Mouse (Mus musculus) heart, adult 9 months (tissue): Measurements from ENCODE around the gene Rimklb.
A peak's percentile ranks its signal among the peaks of the same experiment; 100 is the strongest.
"Not testable (repeated sequence)": the region's sequence is repeated elsewhere in the genome, so short reads cannot be mapped to it uniquely, and the experiment has no call there.

ENCODE experiments used
- DNase-seq, 2 experiments: peaks; one replicate each; pipeline ENCODE4 v3.0.0; 2022; ENCODE audit warnings: low spot score in 2 of 2

Rimklb gene

GRCm38 (mm10) chr6:122496501-122496900, 2.1 kb downstream of the Rimklb start:
- DNase-seq, result peak; percentile 11 to 22

DNA sequence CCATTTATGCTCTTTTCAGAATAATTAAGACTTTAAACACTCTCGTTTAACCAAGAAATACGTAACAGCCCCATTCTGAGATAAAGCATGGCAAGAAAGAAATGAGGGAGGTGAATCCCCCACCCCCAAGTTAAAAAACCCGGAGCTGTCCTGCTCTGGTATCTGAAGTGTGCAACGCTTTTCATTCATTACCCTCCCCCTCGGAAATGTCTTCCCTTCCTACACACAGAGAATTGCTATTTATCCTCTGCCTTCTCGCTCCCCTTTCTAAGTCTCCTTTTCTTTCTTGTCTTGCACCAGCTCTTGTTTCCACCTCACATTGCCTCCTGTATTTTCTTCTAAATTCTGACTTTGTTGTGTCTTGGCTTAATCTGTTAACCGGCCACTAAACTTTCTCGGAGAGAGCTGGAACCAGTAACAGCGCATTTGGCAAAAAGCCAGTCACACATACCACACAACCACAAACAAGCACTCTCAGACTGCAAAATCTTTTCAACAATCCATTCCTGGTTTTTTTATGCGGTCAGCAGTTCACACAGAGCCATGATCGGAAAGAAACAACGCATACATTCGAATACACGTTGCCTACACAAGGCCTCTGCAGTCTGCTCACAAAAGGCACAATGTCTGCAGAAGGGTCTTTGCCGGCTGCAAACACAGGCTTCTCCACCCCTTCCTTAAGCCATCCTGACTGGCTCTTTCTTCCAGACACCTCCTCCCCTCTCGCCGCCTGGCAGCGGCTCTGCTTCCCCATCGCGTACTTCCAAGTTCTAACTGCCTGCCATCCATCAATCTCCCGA, 3.3 kb downstream of the Rimklb start:
- peak; percentile 23 to 38 for DNase-seq

DNA sequence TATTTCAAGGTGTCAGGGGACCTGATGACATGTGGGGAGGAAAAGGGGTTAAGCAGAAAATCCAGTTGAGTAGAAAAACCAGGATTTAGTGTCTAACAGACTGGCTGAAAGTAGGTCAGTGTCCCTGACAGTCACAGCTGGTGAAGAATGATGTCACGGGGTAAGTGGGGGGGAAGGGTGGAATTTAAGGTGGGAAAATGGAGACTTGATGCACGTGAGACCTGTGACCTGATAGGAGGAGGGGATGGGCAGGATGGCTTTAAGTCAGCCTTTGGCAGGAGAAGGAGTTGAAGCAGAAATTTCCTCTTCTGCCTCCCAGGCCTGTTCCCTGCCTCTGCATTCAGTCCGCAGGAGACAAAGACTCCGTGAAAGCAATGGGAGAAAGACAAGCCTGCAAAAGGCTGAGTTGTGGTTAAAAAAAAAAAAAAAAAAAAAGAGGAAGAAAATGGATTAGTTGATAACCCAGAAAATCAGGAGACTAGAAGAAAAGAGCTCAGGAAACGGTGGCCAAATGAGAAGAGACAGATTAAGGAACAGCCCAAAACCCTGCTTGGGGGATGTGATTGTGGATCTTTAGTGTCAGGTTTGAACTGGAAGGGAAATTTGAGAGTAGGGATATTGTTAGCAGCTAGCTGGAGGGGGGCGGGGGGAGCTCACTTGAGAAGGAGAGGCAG, 4.6 kb downstream of the Rimklb start:
- DNase-seq, result no peak

GRCm38 (mm10) chr6:122492479-122492878, 6.1 kb downstream of the Rimklb start:
- DNase-seq, result no peak

DNA sequence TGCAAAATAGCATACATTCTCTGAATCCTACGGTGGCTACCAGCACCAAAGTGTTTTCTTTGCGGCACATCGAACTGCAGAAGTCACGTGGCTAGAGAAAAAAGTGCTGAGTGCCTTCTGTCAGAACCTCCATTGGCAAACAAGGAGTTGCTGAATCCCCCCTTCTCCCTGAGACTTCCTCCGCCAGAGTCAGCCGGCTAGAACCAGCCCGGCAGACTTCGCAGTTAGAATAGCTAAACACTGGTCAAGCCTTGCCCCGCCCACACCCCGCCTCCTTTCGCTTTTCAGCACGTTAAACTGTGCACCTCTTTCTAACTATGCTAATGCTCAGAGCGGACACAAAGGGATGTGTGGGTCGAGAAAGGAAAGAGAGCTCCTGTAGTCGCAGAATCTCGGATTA, 7.0 kb downstream of the Rimklb start:
- DNase-seq, result peak; percentile 53 to 61

GRCm38 (mm10) chr6:122490929-122491512, 7.5 kb downstream of the Rimklb start:
- DNase-seq, result no peak

DNA sequence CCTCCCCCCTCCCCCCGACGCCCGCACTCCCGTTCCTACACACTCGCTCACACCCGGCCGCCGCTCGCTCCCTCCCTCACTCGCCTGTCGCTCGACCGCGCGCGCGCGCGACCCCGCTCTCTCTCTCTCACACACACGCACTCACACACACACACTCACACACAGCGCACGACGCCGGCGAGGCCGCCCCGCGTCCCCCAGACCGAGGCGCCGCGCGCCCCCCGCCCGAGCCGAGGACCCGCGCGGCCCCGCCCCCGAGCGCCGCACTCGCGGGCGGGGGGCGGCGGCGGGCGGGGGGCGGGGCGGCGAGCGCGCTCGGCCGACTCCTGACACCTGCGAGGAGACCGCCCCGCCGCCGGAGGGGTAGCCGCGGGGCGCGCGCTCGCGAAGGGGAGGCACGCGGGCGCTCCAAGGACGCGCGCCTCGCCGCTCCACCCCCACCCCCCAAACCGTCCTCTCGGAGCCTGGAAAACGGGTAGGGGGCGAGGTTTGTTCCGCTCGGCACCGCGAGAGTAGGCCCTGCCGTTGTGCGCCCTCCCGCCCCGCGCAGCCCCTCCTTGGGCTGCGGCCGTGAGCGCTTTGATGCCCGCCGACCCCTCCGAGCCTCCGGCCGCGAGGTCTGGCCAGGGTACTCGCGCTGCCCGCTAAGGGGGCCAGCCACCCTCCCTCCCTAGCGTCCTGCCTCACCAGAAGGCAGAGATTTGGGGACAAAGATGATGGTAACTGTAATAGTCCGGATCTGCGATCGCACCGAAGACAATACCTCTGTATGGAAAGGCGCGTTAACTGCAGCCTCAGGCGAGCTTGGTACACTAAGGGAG, 12.1 kb downstream of the Rimklb start:
- DNase-seq, result no peak

GRCm38 (mm10) chr6:122485401-122486296, 12.9 kb downstream of the Rimklb start:
- no peak for DNase-seq

DNA sequence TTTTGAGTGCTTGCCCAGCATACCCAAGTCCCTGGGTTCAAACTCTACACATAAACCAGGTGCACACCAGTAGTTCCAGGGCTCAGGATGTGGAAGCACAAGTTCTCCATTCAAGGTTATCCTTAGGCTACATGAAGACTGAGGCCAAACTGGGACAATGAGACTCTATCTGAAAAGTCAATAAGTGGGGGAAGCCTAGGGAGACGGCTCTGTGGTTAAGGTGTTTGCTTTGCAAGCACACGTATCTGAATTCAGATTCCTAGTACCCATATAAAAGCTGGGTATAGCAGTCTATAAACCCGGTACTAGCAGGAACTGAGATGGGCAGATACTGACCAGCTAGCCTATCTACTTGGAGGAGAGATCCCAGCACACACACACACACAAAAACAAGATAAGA, 20.5 kb downstream of the Rimklb start:
- no peak for DNase-seq

DNA sequence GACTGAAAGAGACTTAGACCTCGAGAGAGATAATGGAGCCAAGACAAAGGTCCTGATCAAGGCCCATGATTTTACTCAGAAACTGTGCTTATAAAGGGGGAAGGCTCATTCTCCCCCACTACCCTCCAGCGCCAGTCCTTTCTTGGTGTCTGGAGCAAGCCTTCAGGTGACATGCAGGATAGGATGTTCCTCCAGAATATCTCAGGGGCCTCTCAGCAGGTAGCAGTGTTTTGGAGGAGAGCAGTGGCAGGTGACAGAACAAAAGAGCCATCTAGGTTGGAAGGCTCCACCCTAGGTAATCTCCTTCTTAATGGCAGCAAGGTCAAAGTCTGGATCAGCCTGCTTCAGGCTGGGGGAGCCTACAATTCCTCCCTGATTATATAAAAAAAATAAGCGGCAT, 27.1 kb downstream of the Rimklb start:
- DNase-seq, result not testable (repeated sequence)

- DNase-seq, result no peak
Observed at GRCm38 (mm10) chr6:122470240-122470639, 28.3 kb downstream of the Rimklb start.

GRCm38 (mm10) chr6:122469030-122469640, 29.4 kb downstream of the Rimklb start:
- no peak for DNase-seq

GRCm38 (mm10) chr6:122466092-122466713, 32.4 kb downstream of the Rimklb start:
- no peak for DNase-seq

DNA sequence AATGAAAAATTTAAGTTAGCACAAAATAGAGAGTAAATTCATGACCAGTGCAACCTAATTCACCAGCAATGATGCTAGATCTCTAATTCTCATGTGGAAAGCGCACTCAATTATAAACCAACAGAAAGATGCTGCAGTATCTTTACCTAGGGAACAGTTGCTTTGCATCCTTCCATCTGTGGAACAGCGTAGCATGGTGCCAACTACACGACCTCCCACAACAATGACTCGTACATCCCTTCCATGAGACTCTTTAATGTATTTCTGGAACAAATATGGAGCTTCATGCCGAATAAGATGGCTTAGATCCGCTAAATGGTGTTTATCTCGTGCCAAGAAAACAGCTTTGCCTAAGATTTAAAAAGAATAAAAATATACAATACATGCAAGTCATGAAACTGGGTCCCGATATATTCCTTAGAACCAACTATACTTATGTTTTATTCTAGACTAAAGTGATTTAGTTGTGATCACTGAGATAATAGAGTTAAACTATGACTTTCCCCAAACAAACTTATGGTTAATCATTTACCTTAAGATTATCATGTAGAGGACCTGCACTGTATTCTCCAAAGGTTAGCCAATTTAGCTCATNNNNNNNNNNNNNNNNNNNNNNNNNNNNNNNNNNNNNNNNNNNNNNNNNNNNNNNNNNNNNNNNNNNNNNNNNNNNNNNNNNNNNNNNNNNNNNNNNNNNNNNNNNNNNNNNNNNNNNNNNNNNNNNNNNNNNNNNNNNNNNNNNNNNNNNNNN, 39.4 kb downstream of the Rimklb start:
- DNase-seq, result no peak

DNA sequence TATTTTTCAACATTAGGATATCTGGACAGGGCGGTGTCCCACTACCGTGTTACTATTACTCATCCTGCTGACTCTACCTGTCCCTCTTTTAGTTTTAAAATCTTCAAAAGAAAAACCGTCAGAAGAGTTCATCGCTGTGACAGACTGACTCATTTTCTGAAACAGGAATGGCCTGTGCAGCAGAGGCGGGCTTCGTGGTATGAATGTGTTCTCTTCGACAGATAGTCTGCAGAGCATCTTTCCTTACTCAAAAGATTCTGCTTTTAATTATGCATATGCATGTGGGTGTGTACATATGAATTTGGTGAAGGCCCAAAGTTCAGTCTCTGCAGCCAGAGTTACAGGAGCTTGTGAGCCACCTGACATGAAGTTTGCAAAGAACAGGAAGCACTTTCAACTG, 50.7 kb downstream of the Rimklb start:
- DNase-seq, result no peak

- DNase-seq, result no peak
Observed at GRCm38 (mm10) chr6:122445215-122445614, 53.3 kb downstream of the Rimklb start.

DNA sequence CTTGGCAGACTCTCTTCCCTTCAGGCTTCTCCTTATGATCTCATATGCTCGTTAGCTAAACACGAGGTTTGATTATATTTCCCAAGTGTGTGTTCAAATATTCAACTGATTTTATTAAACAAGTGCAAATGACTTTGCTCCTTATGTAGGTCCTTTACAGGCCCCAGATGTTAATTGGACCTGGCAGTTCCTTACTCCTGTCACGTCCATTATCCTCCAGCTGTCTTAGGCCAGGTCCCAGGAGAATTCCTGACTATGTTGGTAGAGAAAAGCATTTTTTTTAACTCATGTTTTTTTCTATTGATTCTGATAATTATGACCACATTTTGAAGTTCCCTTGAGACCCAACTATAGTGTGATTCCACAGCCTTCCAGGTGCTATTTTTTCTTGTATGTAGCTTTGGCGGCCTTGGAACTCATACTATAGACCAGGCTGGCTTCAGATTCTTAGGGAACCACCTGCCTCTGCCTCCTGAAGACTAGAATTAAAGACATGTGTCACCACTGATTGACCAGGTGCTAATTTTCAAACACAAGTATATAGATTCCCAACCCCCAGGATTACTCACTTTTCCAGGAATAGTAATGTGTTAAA, 57.8 kb downstream of the Rimklb start:
- no peak for DNase-seq

DNA sequence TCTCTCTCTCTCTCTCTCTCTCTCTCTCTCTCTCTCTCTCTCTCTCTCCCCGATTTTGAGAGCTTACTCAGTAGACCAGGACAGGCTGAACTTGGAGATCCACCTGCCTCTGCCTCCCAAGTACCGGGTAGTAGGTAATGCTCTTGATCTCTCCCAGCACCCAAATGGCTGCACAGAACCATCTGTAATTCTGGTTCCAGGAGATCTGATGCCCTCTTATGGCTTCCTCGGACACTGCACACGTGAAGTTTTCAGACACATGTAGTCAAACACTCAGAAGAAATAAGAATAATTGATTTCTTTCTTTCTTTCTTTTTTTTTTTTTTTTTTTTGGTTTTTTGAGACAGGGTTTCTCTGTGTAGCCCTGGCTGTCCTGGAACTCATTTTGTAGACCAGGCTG, 59.3 kb downstream of the Rimklb start:
- no peak for DNase-seq

DNA sequence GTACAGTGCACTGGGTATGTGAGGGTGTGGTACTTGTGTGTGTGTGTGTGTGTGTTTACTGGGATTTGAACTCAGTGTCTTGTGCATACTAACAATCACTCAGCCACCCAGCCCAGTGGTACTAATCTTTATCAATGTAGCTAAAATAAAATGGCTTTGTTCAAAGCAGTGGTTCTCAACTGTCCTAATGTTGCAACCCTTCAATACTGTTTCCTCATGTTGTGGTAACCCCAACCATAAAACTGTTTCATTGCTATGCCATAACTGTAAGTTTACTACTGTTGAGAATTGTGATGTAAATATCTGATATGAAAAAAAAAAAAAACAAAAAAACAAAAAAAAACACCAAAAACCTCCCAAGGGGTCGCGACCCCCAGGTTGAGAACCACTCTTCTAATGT, 63.3 kb downstream of the Rimklb start:
- DNase-seq, result no peak
